In genomic region chr4:32486654-32487398, GRCm38 (mm10) we compare ENCODE assay signal across 8 mouse cellular contexts.
DNase-seq lines count a peak whose midpoint lies in the region; ATAC-seq lines count a peak whose summit lies in the region.

No protein-coding gene starts in this region.

- peak overlapping the region; percentile 34 for H3K4me2 ChIP-seq in intestine, embryonic 15.5 days (replicated peaks)
- H3K4me2 ChIP-seq in stomach, embryonic 16.5 days (ENCODE audit: low read depth, low read length) = peak overlapping the region; percentile 29

- no peak overlapping the region for H3K9ac ChIP-seq in intestine, embryonic 15.5 days
- H3K9ac ChIP-seq in stomach, embryonic 16.5 days (ENCODE audit: low read length) = peak overlapping the region; percentile 40

- H3K9me3 ChIP-seq in intestine, embryonic 15.5 days = no peaks in the 10 kb centered on the region
- H3K9me3 ChIP-seq in stomach, embryonic 16.5 days (replicated peaks; ENCODE audit: control insufficient read depth, low read length) = no peaks in the 10 kb centered on the region

- DNase-seq in cerebellum, postnatal 10 days = peak; percentile 51 to 55
- DNase-seq in cerebellum, postnatal 36 days = no peak
- peak; percentile 49 for DNase-seq in lung, postnatal 10 days
- DNase-seq in lung, postnatal 36 days = no peak
- DNase-seq in embryo, embryonic 11 days = no peak
- DNase-seq in natural killer cell, adult 2 months (ENCODE audit: low spot score in 2 of 2) = no peak

- no peaks in the 10 kb centered on the region for H3K27me3 ChIP-seq in intestine, embryonic 15.5 days (replicated peaks)
- no peaks in the 10 kb centered on the region for H3K27me3 ChIP-seq in stomach, embryonic 16.5 days (ENCODE audit: control insufficient read depth, insufficient read depth, low read length)

- no peaks in the 10 kb centered on the region for H3K36me3 ChIP-seq in intestine, embryonic 15.5 days
- no peaks in the 10 kb centered on the region for H3K36me3 ChIP-seq in stomach, embryonic 16.5 days (ENCODE audit: control insufficient read depth, insufficient read depth, low read length)

- no peak overlapping the region; the same call in none of the 2 replicates for H3K27ac ChIP-seq in intestine, embryonic 15.5 days
- H3K27ac ChIP-seq in stomach, embryonic 16.5 days (ENCODE audit: low read length) = peak overlapping the region; percentile 62

- H3K4me3 ChIP-seq in intestine, embryonic 15.5 days (replicated peaks) = no peak overlapping the region
- H3K4me3 ChIP-seq in stomach, embryonic 16.5 days (replicated peaks; ENCODE audit: low read length) = no peak overlapping the region

- ATAC-seq in intestine, embryonic 15.5 days = peak; percentile 41
- peak; percentile 73; the same call in 1 of the 2 replicates for ATAC-seq in stomach, embryonic 16.5 days (ENCODE audit: insufficient read depth, low FRiP score)

- 53% methylated on average over 17 of the region's 17 CpGs for WGBS in intestine, embryonic 15.5 days
- 49% methylated on average over 17 of the region's 17 CpGs for WGBS in stomach, embryonic 16.5 days

- peaks cover 10% of the 10 kb centered on the region for H3K4me1 ChIP-seq in intestine, embryonic 15.5 days (replicated peaks)
- peaks cover 19% of the 10 kb centered on the region for H3K4me1 ChIP-seq in stomach, embryonic 16.5 days (ENCODE audit: control insufficient read depth, insufficient read depth, low read length)

Comparison
In these comparisons a context has a peak if more than half of its experiments do, and no peak if none do; other contexts are left out.
1. DNase-seq: peak in cerebellum, postnatal 10 days (2 of 2) and lung, postnatal 10 days (single experiment); none in cerebellum, postnatal 36 days (0 of 2), lung, postnatal 36 days (single experiment), embryo, embryonic 11 days (single experiment) and natural killer cell, adult 2 months (0 of 2).